Mouse (Mus musculus): ENCODE measurements around the gene Celsr1.

Celsr1 gene

DNA sequence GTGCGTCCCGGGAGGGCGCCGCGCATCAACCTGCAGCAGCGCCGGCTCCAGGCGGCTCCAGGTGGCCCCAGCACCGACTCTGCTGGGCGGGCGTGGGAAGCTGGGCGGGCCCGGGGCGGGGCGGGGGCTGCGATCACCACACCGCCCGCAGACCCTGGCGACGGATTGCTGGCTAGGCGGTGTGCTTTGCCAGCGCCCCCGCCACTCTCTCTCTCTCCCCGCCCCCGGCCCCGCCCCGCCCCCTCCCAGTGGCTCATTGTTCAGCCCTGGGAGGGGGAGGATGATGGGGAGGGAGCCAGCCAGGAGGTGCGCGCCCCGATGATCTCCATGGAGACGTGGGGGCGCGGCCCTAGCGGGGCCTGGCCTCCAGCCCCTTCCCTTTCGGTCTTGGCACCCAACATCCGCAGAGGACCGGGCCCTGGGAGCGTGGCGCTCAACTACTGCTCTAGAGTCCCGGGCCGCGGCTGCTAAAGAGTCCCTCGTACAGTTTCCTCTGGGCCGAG, 495 bp upstream of the Celsr1 start:
- DNase-seq: no peak

DNA sequence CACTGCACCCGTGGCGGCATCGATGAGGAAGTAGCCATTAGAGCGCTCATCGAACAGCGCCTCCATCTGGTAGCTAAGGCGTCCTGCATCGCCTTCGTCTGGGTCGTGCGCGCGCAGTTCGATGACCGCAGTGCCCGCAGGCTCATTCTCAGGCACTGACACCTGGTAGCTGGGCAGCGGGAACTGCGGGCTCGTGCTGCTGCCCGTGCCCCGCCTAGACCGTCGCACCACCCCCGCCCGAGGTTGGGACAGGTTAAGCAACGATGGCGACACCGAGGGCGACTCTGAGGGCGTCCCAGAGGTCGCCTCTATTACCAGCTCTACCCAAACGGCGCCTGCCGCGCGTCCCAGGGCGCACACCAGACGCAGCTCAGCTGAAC, 776 bp downstream of the Celsr1 start:
- no peak for DNase-seq

DNA sequence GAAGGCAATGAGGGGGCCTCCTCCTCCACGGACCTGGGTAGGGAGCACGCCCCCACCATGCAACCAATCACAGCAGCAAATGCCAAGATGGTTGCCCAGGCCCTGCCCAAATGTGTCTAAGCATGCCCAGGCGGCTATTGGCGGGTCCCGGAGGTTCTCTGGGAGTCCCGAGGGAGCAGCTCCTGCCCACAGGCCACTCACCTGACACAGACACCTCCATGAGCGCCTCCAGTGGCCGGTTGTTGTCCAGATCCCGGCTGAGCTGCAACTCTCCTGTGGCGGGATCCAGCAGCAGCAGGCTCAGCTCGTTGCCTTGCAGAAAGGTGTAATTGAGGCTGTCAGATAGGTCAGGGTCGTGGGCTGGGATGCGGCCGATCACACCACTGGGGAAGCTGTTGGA, 3.6 kb downstream of the Celsr1 start:
- no peak for DNase-seq

DNA sequence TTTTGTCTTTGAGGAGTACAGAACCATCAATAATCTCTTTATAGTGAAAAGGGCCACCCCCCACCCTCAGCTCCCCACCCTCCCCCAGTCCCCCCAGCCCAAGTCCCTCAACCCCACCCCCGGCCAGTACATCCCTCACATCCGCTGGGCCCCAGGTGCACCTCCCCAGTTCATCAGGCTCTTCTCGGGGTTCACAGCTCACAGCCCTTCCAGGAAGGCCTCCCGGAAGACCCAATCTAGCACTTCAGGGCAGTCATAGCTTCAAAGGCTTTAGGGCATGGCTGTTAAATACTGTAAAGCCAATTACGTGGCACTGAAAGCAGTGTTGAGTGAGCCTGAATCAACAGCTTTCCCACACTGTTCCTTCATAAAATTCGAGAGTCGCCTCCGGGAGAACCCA, 5.7 kb downstream of the Celsr1 start:
- DNase-seq: no peak

DNA sequence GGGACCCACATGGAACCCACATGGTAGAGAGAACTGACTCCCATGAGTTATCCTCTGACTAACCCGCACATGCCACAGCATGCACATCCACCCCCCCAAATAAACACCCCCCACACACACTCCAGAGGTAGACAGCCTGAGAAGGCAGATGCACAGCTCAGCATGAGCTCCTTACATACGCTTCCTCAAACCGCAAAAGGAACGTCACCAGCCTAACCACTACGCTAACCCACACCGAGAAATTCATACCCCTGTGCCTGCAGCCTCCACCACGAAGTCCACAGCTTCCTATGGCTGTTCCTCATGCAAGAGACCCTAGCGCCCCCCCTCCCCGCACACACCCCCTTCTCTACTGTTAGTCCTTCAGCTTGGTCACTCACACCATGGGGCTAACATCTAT, 11.6 kb downstream of the Celsr1 start:
- no peak for DNase-seq

DNA sequence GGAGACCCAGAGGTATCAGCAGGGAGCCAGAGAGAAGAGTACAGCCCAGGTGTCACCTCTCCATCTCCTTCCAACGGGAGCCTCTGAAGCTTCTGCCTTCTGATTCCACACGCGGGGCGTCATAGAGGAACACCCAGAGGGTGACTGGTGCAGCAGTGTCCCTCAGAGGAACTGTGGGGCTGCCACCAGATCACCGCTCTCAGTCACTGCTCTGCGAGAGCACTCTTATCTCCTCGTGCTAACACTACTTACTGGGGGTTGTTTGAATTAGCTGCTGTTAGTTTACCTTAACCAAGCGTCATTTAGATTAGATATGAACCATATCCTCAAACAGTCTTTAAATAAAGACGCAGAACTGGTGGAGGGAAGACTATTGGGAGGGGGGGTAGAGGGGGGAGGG, 12.3 kb downstream of the Celsr1 start:
- DNase-seq: no peak

DNA sequence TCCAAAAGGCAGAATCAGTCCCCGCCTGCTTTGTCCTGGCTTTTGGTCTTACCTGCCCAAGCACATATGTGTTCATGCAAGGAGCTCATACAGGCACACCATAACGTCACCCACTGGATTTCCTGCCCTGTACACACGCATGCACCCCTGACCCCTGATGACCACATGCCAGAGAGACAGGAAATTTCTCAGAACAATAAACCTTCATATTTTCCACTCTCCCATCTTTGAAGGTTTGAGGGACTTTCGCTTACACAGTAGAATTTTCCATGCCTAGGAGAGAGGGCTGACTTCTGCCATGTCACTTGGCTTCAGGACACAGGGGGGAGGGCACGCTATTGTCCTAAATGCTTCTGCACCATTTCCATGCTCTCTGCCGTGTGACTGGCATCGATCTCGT, 13.6 kb downstream of the Celsr1 start:
- DNase-seq: no peak

DNA sequence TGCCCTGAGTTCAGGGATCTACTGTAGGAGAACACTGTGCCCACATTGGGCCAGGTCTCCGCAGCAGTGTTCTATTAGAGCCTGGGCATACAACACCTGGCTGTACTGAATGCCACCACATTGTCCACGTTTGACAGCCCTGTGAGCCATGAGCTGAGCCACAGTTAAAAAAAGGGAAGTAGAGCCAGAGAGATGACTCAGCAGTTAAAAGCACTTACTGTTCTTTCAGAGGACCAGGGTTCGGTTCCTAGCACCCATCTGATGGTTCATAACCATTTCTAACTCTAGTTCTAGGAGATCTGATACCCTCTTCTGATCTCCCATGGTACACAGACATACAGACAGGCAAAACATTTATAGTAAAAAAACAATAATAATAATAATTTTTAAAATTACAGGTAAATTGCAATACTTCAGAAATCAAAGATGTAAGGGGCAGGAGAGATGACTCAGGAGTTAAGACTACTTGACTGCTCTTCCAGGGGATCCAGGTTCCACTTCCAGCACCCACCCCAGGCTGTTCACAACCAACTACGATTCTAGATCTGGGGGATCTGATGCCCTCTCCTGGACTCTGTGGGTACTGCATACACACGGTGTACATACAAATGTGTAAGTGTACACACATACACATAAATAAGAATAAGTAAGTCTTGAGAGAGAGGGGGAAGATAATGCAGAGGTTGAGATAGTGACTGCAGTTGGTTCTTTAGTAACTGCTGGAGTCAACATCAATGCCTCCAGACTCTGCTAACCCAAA, 14.6 kb downstream of the Celsr1 start:
- no peak for DNase-seq

DNA sequence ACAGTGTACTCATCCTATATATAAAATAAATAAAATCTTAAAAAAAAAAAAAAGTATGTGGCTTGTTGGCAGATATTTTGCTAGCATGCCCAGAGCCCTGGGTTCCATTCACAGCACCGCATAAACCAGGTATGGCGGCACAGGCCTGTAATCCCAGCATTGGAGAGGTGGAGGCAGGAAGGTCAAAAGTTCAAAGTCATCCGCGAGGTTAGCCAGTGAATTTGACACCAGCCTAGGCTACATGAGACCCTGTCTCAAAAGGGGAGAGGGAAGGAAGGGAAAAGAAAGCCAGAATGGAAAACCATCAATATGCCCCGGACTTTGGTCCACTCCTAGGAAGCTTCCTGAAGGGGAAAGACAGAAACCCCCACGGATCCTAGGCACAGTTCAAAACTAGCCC, 16.2 kb downstream of the Celsr1 start:
- DNase-seq: no peak

DNA sequence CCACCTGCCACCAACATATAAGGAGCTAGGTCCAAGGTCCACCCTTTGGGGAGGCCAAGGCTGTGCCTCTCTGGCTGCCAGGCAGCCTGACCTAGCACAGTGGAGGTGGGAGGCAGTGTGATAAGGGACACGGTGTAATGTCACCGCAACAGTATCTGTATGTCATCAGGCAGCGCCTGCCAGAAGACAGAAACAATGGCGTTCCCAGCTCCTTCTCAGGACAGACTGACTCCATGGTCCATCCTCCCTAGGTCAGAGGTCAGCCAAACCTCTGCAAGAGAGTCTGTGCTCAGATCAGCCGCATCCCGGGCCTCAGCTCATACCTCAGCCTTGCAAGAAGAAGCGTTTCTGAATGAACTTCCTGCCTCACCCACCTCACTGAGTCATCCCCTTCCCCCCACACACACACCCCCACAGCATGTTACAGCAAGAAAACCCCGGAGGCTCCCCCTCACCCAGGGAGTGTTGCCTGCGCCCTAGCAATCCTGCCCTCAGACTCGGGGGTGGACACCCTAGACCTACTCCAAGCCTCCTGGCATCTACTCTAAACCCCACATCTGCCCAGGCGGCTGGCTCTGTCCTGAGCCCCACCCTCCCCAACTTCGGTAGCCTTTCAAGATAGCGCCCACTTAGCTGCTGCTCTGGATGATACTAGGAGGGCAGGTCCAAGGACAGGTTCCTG, 17.6 kb downstream of the Celsr1 start:
- DNase-seq: no peak

DNA sequence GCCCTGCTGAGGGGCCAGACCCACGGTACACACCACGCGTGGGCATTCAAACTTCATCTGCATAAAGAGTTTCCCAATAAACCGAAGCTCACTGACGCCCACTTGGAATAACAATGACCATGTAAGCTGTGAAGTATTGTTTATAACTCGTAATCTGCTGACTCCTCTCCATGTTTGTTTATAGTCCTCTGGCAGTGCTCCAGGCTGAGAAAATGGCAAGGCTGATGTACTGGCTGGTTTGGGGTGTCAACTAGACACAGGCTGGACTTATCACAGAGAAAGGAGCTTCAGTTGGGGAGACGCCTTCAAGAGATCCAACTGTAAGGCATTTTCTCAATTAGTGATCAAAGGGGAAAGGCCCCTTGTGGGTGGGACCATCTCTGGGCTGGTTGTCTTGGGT, 18.6 kb downstream of the Celsr1 start:
- no peak for DNase-seq

DNA sequence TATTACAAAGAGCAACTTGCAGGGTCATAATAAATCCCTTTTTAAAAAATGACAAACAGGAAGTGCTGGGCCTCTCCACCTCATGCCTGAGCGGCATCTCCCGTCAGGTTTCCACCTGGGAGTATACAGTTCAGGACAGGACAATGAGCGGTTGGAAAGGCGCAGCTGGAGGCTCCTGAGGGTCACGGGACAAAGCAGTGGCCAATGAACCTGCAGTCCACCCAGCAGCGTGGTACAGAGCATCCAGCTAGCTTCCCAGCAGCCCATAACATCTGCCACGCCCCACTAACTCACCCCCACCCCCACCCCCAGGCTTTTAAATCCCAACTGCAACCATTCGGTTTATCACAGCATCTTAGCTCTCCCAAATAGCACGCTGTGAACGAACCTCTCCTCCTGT, 19.9 kb downstream of the Celsr1 start:
- no peak for DNase-seq

DNA sequence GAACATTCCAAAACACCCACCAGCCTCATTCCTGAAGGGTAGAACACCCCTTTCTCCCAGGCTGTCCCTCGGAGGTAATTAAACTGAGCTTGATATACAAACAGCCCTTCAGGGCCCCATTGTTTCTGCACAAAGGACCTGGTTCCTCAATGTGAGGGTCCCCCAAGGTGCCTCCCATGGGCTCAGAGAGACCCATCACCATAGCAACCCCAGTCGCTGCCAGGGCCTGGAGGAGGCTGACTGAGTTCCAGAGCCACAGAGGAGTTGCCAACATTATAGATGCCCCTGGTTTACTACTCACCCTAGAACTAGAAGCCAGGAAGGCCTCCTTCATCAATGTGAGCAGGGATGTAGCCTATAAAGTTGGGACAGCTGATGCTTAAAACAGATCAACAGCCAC, 20.4 kb downstream of the Celsr1 start:
- DNase-seq: no peak

DNA sequence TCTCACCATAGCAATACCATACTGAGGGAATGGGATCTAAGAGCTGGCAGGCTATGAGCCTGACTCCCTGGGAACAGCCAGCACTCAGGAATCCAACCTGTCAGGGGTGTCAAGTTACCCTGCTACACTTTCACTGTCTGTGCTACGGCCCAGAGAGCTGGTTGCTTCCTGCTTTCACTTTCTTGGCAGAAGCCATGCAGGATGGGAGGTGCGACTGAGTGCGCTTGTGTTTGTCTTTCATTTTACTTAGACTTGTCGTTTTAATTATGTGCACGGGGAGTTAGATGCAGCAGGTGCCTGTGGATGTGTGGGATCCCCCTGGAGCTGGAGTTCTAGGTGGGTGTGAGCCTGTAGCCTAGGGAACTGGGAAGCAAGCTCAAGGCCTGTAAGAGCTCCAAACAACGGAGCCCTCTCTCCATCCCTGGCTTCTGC, 25.9 kb downstream of the Celsr1 start:
- no peak for DNase-seq

DNA sequence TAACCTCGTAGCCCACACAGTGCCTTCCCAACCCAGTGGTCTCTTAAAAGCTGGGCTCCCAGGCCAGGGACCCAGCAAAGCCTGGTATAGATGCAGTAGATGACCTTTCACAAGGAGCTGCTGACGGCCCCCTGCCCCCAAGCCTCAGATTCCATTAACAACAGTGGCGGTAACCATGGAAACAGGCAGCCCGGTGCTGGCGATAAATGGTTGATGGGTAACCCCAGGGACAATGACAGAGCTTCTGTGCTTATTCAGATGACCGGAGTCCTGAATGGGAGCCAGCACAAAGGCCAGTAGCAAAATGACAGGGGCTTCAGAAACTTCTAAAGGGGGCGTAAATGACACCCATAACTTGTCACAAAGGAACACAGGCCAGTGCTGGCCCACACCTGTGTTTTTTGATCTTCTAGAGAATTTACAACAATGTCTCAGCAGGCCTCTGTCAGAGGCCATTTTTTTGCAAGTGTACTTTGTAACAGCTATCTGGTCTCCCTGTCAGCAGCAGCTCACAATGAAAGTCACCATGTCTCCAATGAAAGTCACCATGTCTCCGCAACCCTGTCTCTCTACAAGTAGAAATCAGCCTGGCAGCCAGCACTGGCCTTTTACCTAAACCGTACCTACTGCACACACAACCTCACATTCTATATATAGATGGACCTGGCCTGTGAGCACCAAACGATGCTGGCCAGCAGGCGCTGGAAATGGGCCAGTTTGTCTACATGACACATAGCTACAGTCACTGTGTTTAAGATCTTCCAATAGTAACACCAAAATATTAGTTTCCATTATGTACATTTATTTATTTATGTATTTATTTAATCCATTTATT, 27.7 kb downstream of the Celsr1 start:
- DNase-seq: peak; percentile 70 to 73

DNA sequence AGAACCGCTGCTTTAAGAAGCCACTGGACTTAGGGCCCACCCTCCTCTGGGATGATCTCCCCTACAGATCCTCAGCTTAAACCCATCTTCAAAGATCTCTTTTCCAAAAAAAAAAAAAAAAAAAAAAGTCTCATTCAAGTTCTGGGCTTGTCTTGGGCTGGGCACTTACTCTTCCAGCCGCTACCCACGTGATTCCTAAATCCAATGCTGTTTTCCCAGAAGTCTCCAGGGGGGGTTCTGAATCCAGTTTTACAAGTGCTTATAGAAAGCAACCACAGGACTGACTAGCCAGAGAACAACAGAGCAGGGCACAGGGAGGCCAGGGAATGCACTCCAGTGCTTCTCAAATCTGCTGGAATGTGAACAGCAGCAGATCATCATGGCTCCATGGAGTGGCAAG, 29.5 kb downstream of the Celsr1 start:
- no peak for DNase-seq

DNA sequence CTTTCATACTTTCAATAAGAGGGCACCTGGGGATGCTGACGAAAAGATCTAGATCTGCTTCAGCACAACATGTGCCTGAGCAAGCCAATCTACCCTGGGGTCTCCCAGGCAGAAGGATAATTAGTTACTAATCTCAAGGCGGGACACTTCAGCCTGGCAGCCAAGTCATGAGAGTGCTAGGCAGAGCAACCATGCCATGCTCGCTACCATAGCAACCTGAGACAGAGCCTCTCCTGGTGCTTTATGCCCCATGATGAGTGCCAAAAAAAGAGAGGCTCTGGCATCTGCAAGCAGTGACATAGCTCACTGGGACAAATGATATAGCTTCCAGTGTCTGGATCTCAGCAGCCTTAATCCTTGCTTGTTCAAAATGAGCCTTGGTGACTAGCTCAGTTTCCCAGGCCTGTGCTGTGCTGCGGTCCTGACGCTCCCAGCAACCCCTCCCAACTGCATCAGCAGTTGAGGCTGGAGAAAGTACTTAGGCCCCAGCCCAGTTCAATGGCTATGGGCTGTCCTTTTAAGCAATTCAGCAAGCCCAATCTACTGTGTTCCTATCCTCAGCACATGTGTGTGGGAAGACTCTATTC, 32.8 kb downstream of the Celsr1 start:
- DNase-seq: peak in 1 of 2 experiments; percentile 18

DNA sequence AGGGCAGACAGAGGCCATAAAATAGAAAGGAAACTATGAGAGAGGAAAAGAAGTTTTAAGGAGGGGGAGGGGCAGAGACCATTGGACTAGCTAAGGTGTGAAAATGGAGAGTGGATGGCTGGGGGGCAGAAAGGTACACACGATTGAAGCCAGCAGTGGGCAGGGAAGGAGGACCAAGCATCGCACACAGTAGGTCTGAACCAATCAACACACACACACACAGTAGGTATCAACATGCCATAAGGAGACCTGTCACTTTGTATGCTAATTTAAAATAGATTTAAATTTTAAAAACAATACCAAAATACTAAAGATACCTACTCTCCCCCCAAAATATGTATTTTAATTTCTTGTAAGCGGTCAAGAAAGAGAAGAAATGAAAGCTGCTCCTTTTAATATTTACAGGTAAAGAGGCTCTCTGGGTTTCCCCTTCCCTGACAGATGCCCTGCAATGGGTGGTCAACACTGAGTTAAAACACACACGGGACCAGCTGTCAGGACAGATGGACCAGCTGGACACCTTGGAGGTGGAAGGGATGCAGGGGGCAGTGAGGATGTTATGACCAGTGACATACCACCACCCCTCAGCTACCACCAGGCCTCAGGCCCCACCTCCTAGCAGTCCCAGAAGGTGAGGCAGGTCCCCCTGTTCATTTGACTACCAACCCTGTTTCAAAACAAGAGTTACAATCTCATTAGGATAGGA, 34.9 kb downstream of the Celsr1 start:
- DNase-seq: no peak

DNA sequence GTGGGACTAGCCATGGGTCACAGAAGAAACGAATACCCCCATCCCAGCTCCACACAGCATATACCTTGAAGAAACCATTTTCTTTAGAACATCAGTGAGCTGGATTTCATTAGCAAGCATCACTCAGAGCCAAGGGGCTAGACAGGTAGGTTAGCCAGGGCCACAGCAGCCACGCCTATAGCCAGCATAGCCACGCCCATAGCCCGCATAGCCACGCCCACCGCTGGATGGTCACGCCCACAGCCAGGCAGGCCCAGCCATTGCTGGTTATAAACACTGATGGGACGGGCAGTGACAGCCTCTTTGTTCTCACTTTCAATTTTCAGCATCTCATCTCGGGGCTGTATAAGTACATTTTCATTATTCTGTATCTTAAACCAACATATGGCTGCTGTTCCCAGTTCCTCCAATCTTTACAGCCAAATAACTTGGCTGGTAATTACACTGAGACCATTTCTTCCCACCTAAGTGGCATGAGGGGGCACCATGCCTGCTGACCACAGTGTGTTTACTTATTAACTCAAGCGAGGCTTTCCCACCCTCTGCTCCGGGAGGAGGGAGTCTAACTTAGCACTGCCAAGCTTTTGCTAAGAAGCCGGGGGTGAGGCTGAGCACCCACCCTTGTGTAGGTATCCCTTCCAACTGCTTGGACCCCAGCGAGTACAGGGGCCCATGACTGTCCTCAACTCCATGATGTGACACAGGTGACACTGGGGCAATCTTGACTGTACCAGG, 37.4 kb downstream of the Celsr1 start:
- no peak for DNase-seq

DNA sequence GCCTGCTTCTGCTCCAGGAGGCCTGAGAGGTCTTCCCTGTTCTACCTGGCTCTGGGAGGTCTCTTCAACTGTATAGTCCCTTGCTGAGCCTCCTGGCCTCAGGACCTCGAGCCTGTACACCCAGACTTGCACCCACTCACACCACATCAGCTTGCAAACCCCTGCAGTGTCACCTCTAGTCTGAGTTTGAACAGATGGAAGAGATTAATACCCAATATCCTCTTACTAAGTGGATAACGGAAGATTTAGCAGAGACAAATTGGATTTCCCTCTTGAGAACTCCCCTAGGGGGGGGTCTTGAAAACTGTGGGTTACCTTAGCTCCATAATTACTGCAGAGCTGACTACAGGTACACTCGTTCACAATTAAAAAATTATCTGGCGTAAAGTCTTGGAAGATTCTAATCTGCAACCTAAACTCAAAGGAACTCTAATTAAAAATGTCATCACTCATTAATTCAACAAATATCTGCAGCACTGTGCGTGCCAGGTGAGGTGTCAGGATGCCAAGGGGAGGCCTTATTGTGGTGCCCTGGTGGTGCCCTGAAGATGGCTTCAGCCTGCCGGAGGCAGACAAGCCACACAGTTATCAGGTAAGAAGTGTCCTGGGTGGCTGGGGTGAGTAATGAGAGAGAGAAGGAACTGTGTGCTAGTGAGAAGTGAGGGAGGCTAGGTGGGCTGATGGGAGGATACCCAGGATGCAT, 38.5 kb downstream of the Celsr1 start:
- DNase-seq: no peak

DNA sequence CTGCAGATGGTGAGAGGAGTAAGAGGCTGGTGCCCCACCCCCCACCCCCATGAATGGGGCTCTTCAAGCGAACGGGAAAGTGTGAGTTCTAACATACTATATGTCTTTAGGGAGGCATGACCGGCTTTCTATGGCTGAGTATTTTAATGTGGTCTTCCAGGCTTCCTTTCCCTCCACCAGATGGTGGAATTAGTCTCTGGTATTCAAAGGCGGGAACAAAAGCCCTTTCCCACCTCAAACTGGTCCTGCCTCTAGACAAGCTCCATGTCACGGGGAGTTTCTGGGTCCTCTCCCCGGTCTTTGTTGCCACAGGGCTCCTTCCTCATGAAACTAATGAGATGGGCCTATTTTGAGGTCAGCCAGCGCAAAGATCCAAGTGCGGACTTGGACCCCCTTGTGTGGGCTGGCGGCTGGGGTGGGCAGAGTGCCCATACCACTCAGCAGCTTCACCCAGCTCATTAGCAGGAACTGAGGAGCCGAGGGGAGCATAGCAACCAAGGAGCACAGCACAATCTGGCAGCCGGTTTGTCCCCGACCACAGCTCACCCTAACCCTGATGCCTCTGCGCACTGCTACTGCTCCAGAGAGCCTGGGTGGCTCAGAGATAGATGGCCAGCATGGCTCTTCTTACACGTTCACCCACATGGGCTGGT, 39.5 kb downstream of the Celsr1 start:
- no peak for DNase-seq

All from cerebellum, adult 18-20 months (tissue).